Mouse (Mus musculus) hindbrain, embryonic 14.5 days (tissue): ENCODE measurements around the gene Mansc4. TPM values are rescaled to one million over a fixed set of nuclear protein-coding genes. Genes with fewer than 3 reads are reported as not detected.

ENCODE experiments used
- ATAC-seq: fragments of 200-750 bp; cut with Nextera tagmentation; 2 replicates; pipeline ENCODE4 v1.8.0; 2017; ENCODE audit warnings: moderate number of reproducible peaks, mild to moderate bottlenecking, moderate TSS enrichment, moderate library complexity; ENCODE audit not compliant: low FRiP score
- DNase-seq: peaks from one replicate; pipeline ENCODE4 v3.0.0-alpha.2; 2015; ENCODE audit warnings: low spot score
- H3K27ac ChIP-seq: fragments of 300-500 bp; sonication (generic); 2 replicates; pipeline ENCODE4 v1.5.1; 2014; ENCODE audit warnings: mild to moderate bottlenecking, moderate library complexity
- H3K27me3 ChIP-seq: fragments of 300-500 bp; sonication (generic); 2 replicates; pipeline ENCODE4 v1.6.1; 2014; ENCODE audit warnings: mild to moderate bottlenecking, low read length, mixed read lengths; ENCODE audit not compliant: control insufficient read depth, insufficient read depth
- H3K36me3 ChIP-seq: fragments of 300-500 bp; sonication (generic); replicated peaks from 2 replicates; pipeline ENCODE4 v1.6.1; 2014; ENCODE audit not compliant: control insufficient read depth, insufficient read depth
- H3K4me1 ChIP-seq: fragments of 300-500 bp; sonication (generic); replicated peaks from 2 replicates; pipeline ENCODE4 v1.6.1; 2014; ENCODE audit warnings: antibody characterized with exemption, low read length, mixed read lengths; ENCODE audit not compliant: control insufficient read depth, insufficient read depth
- H3K4me2 ChIP-seq: fragments of 300-500 bp; sonication (generic); replicated peaks from 2 replicates; pipeline ENCODE4 v1.6.1; 2014; ENCODE audit warnings: mild to moderate bottlenecking, moderate library complexity
- H3K4me3 ChIP-seq: fragments of 300-500 bp; sonication (generic); replicated peaks from 2 replicates; pipeline ENCODE4 v1.5.1; 2014; ENCODE audit warnings: mild to moderate bottlenecking, low read length
- H3K9ac ChIP-seq: fragments of 300-500 bp; sonication (generic); 2 replicates; pipeline ENCODE4 v1.6.1; 2014
- H3K9me3 ChIP-seq: fragments of 300-500 bp; sonication (generic); 2 replicates; pipeline ENCODE4 v1.6.1; 2016; ENCODE audit warnings: low read length; ENCODE audit not compliant: control insufficient read depth
- WGBS: fragments of 180-500 bp; shearing (Covaris S2); extraction: QIAGEN DNeasy Blood & Tissue Kit; methylation state at CpG from one replicate; pipeline ENCODE4 v1.1.7; 2014; 5-methylcytosine and 5-hydroxymethylcytosine counted together
- polyA plus RNA-seq: library from polyadenylated mRNA; unstranded; fragments of >200 nt; fragmentation: Nextera tagmentation; extraction: Ambion mirVana; gene quantifications from 2 replicates; pipeline ENCODE4 v1.2.1, GENCODE M21; 2014

Gene Mansc4
- polyA plus RNA-seq, 1 experiment from 2014 or later = 1.4 TPM

DNA sequence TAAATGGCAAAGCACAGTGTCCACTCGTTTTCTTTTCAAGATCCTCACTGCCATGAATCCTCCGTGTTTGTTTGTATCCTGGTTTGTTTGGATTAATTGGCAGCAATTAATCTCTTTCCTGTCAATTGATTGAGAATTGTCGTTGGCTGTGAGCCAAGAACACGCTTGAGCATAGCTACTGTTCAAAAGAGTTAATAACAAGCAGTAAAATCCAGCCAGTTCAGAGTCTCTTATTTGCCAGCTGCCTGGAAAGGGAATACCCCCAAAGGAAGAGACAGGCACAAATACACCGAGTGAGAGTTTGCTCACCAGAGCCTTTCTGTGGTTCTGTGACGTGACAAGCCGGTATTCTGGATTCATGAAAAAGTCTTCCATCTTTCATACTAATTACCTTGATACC, 24.8 kb downstream of the Mansc4 start:
- Histone ChIP-seq H3K36me3 (peaks cover 61% of the 10 kb centered on the region), H3K27ac (no peak overlapping the region; the same call in 1 of the 2 replicates), H3K9ac (no peak overlapping the region), H3K4me1 (no peaks in the 10 kb centered on the region), H3K4me3 (no peak overlapping the region), H3K9me3 (no peaks in the 10 kb centered on the region), H3K4me2 (peak overlapping the region; percentile 18; the same call in 1 of the 2 replicates), H3K27me3 (no peaks in the 10 kb centered on the region)
- DNase-seq = peak; percentile 39
- WGBS = 62% methylated on average over 7 of the region's 7 CpGs
- no peak for ATAC-seq

DNA sequence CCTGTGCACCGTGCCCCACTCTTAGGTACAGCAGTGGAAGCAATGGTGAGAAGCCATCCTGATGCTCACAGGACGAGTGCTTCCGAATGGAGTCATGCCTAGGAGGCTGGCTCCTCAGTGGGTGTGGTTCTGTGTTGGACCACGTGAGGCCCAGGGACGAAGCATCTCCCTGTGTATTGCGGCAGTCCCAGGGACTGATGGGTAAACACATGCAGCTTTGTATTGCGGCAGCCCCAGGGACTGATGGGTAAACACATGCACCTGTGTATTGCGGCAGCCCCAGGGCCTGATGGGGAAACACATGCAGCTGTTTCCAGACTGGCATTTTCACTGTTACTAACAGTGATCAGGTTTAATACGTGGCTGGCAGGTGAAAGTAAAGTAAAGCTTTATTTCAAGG, 25.2 kb downstream of the Mansc4 start:
- no peak overlapping the region for H3K4me3 ChIP-seq
- WGBS = 72% methylated on average over 9 of the region's 9 CpGs
- H3K9me3 ChIP-seq = no peaks in the 10 kb centered on the region
- no peak overlapping the region for H3K9ac ChIP-seq
- H3K4me1 ChIP-seq = no peaks in the 10 kb centered on the region
- H3K4me2 ChIP-seq = 0 out of 2 replicates have a peak overlapping the region, but pooled peaks have one; percentile 18
- H3K27ac ChIP-seq = no peak overlapping the region; the same call in 1 of the 2 replicates
- DNase-seq (peak; percentile 23), ATAC-seq (peak; percentile 84)
- no peaks in the 10 kb centered on the region for H3K27me3 ChIP-seq
- peaks cover 61% of the 10 kb centered on the region for H3K36me3 ChIP-seq

DNA sequence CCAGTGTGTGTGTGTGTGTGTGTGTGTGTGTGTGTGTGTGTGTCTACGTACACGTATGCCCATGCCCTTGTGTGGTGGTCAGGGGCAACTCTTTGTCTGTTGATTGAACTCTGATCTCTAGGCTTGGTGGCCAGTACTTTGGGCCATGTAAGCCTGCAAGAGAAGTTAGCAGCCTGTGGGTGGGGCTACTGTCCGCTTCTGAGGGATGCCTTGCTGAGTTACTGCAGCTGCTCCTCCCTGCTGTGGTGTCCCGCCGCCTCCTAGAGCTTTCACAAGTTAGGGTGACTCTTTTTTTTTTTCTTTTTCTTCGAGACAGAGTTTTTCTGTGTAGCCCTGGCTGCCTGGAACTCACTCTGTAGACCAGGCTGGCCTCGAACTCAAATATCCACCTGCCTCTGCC, 27.5 kb downstream of the Mansc4 start:
- Histone ChIP-seq H3K4me2 (no peak overlapping the region), H3K27ac (no peak overlapping the region), H3K4me3 (no peak overlapping the region), H3K9me3 (no peaks in the 10 kb centered on the region), H3K36me3 (peaks cover 64% of the 10 kb centered on the region), H3K9ac (no peak overlapping the region), H3K27me3 (no peaks in the 10 kb centered on the region), H3K4me1 (no peaks in the 10 kb centered on the region)
- no peak for ATAC-seq
- DNase-seq = no peak
- 77% methylated on average over 7 of the region's 7 CpGs for WGBS

DNA sequence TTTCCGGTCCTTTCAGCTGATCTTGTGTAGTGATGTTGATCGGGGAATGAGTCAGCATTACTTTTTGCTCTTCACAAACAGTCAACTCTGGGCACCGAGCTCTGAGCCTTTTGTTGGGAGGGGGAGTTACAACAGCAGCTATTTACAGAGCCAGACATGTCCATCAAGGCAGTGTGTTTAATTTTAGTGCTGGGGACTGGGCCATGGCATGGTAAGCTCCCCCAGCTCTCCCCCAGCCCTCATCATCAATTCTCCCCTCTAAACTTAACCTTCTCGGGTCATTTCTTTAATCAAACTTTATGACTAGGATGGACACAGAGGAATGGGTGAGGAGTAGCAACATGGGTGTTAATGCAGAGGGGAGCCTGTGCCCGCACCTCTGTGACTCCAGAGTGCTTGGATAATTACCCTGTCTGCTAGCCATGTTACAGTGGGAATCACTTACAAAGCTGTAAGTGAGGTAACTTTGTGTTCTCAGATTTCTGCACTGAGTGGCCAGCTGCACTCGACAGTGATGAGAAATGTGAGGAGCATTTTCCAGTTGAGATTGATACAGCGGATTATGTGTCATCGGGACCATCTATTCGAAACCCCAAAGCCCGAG, 31.4 kb downstream of the Mansc4 start:
- WGBS = 91% methylated on average over 10 of the region's 10 CpGs

DNA sequence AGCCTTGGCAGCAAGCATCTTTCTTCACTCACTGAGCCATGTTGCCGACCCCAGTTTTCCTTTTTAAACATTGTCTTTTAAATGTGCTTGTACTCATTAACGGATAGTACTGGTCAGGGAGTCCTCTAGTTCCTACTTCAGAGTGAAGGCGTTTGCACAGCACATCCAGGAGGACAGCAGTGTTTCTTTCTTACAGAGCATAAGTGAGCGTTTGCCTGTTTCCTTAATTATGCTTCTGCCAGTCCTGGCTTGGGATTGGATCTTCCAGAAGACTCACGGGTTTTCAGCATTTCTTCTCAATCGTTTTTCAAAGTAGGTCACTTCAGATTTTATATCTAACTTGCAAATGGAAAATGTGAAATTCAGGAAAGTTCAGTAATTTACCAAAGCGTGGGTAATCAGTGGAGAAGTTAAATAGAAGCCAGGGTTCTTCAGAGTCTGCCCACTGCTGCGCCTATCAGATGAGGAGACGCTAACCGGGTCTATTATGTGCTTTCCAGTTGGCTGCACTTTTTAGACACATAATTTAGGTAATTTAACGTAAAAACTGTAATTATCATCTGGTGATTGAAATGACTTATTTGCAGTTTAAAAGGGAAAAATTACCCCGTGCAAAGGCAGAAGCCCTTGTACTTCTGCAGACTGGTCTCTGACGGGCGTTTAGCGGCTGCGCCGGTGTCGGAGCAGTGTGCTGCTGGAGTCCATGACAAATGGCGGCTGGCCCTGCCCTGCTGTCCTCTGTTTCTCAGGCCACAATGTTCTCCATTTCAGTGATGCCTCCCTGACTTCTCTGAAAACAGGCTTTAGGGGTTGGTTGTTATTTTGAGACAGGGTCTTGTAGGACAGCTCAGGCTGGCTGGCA, 32.8 kb downstream of the Mansc4 start:
- ATAC-seq (no peak), DNase-seq (no peak)
- H3K9me3 ChIP-seq = no peaks in the 10 kb centered on the region
- no peaks in the 10 kb centered on the region for H3K27me3 ChIP-seq
- no peak overlapping the region for H3K9ac ChIP-seq
- H3K27ac ChIP-seq = no peak overlapping the region
- H3K4me2 ChIP-seq = no peak overlapping the region
- WGBS = 86% methylated on average over 19 of the region's 19 CpGs
- H3K4me1 ChIP-seq = no peaks in the 10 kb centered on the region
- H3K36me3 ChIP-seq = peaks cover 82% of the 10 kb centered on the region
- no peak overlapping the region for H3K4me3 ChIP-seq

More for the DNA sequence above, 31.4 kb downstream of the Mansc4 start:
- Histone ChIP-seq H3K4me1 (no peaks in the 10 kb centered on the region), H3K9me3 (no peaks in the 10 kb centered on the region), H3K4me3 (no peak overlapping the region), H3K4me2 (no peak overlapping the region), H3K27ac (no peak overlapping the region), H3K9ac (no peak overlapping the region), H3K36me3 (peaks cover 74% of the 10 kb centered on the region), H3K27me3 (no peaks in the 10 kb centered on the region)
- ATAC-seq = no peak
- DNase-seq = no peak

DNA sequence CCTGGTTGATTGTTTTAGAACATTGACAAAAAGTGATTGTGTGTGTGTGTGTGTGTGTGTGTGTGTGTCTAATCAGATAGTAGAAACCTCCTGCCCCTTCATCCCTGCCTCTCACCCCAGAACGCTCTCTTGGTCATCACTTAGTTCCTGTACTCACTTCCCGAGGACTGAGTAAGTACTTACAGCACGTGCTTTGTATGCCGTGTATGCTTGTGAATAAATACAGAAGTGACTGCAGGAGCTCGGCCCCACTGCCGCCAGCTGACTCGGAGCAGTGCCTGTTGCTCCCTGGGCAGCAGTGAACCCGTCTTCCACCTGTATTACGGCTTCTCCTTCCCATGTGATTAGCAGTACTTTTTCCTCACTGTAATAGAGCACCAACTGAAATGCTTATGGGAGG, 34.4 kb downstream of the Mansc4 start:
- no peak for ATAC-seq
- Histone ChIP-seq H3K4me2 (no peak overlapping the region), H3K4me1 (no peaks in the 10 kb centered on the region), H3K9ac (no peak overlapping the region), H3K27ac (no peak overlapping the region), H3K27me3 (no peaks in the 10 kb centered on the region), H3K36me3 (peaks cover 90% of the 10 kb centered on the region), H3K4me3 (no peak overlapping the region), H3K9me3 (no peaks in the 10 kb centered on the region)
- no peak for DNase-seq
- WGBS = 94% methylated on average over 9 of the region's 9 CpGs

DNA sequence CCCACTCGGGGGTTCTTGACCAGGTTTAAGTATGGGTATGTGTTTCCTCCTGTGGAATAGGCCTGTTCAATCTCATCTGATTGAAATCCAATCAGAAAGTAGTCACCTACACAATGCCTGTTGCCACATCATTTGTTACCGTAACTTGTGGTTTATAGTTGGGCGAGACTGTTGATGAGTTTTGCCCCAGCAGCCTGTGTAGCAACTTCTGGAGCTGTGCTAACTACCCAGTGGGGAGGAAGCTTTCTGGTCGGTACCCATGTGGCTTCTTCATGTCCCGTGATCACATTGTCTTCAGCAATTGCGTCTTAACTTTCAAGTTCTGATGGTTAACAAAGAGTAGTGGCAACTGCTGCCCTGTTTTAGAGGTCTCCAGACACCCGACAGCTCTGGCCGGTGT, 35.2 kb downstream of the Mansc4 start:
- H3K4me1 ChIP-seq = no peaks in the 10 kb centered on the region
- no peak overlapping the region for H3K4me3 ChIP-seq
- H3K9ac ChIP-seq = no peak overlapping the region
- H3K4me2 ChIP-seq = no peak overlapping the region
- WGBS = 94% methylated on average over 8 of the region's 8 CpGs
- no peak for DNase-seq
- H3K36me3 ChIP-seq = peaks cover 91% of the 10 kb centered on the region
- no peak for ATAC-seq
- H3K27ac ChIP-seq = no peak overlapping the region
- no peaks in the 10 kb centered on the region for H3K27me3 ChIP-seq
- H3K9me3 ChIP-seq = no peaks in the 10 kb centered on the region

DNA sequence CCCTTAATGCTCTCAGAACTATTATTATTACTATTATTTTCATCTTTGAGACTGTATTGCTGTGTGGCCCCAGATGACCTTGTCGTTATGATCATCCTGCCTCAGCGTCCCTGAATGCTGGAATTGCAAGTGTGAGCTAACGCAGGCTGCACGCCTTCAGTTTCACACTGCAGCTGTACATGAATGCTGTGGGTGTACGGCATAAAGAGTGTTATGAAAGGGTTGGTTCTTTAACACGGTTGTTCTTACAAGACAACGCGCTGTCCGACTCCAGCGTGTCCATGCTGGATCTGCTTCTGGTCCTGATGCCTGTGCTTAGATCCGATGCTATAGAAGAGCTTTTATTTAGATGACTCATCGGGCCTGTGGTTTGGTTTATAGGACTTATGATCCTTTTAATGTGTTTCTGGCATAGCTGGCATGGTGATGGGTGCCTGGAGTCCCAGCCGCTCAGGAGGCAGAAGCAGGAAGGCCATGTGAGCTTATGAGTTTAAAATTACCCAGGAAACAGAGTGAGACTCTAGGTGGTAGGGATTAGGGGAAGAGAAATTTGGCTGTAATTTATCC, 37.5 kb downstream of the Mansc4 start:
- H3K4me1 ChIP-seq = peaks cover under 1% of the 10 kb centered on the region; the same call in 1 of the 2 replicates
- WGBS = 97% methylated on average over 13 of the region's 13 CpGs
- no peak for ATAC-seq
- H3K27me3 ChIP-seq = no peaks in the 10 kb centered on the region
- H3K9me3 ChIP-seq = no peaks in the 10 kb centered on the region
- DNase-seq = no peak
- H3K4me2 ChIP-seq = no peak overlapping the region
- peaks cover 85% of the 10 kb centered on the region for H3K36me3 ChIP-seq
- H3K4me3 ChIP-seq = no peak overlapping the region
- H3K9ac ChIP-seq = no peak overlapping the region
- no peak overlapping the region for H3K27ac ChIP-seq

DNA sequence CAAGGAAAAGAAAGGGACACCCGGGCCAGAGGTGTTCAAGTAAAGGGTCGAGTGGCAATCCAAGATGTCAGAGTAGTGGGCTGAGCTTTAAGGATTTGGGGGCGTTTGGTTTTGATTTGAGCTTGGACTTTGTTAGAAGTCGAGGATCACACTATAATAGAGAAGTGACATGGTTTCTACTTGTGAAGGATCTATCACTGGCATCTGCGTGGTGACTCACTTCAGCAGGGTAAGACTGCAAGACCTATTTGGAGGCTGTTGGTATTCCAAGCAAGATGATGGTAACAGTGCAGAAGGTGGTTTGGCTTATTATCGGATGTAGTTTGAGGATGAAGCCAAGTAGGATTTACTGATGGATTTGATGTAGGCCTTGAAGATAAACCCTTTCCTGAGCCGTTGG, 43.2 kb downstream of the Mansc4 start:
- Histone ChIP-seq H3K4me3 (peak overlapping the region; percentile 68), H3K9ac (peak overlapping the region; percentile 84), H3K4me2 (peak overlapping the region; percentile 58), H3K9me3 (no peaks in the 10 kb centered on the region), H3K4me1 (peaks cover 10% of the 10 kb centered on the region), H3K36me3 (peaks cover 29% of the 10 kb centered on the region), H3K27me3 (no peaks in the 10 kb centered on the region), H3K27ac (no peak overlapping the region)
- DNase-seq (no peak), ATAC-seq (no peak)
- WGBS = 60% methylated on average over 7 of the region's 7 CpGs
